Mouse (Mus musculus) brain, embryonic 14.5 days (tissue): Measurements from ENCODE around the gene Prpf6.

Experiments used
- CTCF ChIP-seq: fragments of 200-500 bp; IDR thresholded peaks from 2 replicates; pipeline ENCODE4 v1.5.1; 2012; ENCODE audit warnings: inconsistent platforms, mild to moderate bottlenecking, moderate library complexity, borderline replicate concordance; ENCODE audit not compliant: insufficient read depth, insufficient read length; ENCODE audit errors: extremely low read depth
- POLR2A ChIP-seq: fragments of 200-500 bp; IDR thresholded peaks from 2 replicates; pipeline ENCODE4 v1.6.1; 2012; ENCODE audit warnings: mild to moderate bottlenecking, inconsistent platforms, borderline replicate concordance; ENCODE audit not compliant: poor library complexity, insufficient read depth, insufficient read length, severe bottlenecking; ENCODE audit errors: extremely low read depth

DNA sequence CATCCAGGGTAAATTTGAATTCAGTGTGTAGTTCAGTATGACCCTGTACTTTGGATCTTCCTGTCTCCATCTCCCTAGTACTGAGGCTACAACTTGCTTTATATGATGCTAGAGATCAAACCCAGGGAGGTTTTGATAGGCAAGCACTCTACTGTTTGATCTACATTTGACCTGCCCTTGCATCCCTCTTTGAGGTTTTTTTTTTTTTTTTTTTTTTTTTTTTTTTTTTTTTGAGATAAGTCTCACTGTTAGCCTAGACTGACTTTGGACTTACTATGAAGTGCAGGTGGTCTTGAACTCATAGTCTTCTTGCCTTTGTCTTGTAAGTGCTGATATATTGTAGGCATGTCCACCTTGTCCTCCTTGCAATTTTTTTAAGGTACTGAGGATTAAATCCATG is 36.8 kb downstream of the Prpf6 start:
- TF ChIP-seq CTCF (no peak), POLR2A (no peak)
